In the genomic region with DNA sequence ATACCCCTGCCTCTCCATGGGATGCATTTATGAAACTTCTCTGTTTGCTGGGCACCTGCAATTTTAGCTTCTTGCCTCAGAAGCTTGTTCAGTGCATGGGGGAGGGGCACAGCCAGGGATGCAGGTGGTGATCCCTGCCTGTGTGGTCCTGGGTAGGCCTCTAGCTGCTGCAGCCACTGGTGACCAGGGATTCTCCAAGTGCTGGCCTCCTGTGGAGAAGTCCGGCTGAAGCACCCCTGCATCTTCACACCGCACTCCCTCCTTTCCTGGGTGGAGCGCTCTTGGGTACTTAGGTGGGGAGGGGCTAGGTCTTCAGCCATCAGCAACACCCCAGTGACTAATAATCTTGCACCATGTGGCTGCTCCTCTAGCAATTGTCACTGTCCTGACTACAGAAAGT, we compare ENCODE assay signal across 8 mouse cellular contexts. TPM values are rescaled to one million over a fixed set of nuclear protein-coding genes. Genes with fewer than 3 reads are reported as not detected.
A peak's percentile ranks its signal among the peaks of the same experiment; 100 is the strongest.
DNase-seq lines count a peak whose midpoint lies in the region; ATAC-seq and TF ChIP-seq lines count a peak whose summit lies in the region.

No protein-coding gene starts in this region.

- 22% methylated on average over 3 of the region's 3 CpGs for WGBS in embryonic facial prominence, embryonic 11.5 days
- 29% methylated on average over 3 of the region's 3 CpGs for WGBS in hindbrain, embryonic 13.5 days
- 16% methylated on average over 3 of the region's 3 CpGs for WGBS in neural tube, embryonic 12.5 days

- peaks cover 9% of the 10 kb centered on the region for H3K4me1 ChIP-seq in embryonic facial prominence, embryonic 11.5 days (ENCODE audit: control insufficient read depth, insufficient read depth, low read length)
- H3K4me1 ChIP-seq in hindbrain, embryonic 13.5 days (replicated peaks) = peaks cover 28% of the 10 kb centered on the region
- H3K4me1 ChIP-seq in neural tube, embryonic 12.5 days = peaks cover 17% of the 10 kb centered on the region

- H3K36me3 ChIP-seq in embryonic facial prominence, embryonic 11.5 days (replicated peaks; ENCODE audit: control insufficient read depth, insufficient read depth, low read depth, low read length) = no peaks in the 10 kb centered on the region
- H3K36me3 ChIP-seq in hindbrain, embryonic 13.5 days = no peaks in the 10 kb centered on the region
- no peaks in the 10 kb centered on the region for H3K36me3 ChIP-seq in neural tube, embryonic 12.5 days

- peak overlapping the region; percentile 90 for H3K4me2 ChIP-seq in embryonic facial prominence, embryonic 11.5 days (ENCODE audit: low read depth, low read length)
- H3K4me2 ChIP-seq in hindbrain, embryonic 13.5 days = peak overlapping the region; percentile 85
- peak overlapping the region; percentile 75 for H3K4me2 ChIP-seq in neural tube, embryonic 12.5 days (replicated peaks)

- no peaks in the 10 kb centered on the region for H3K9me3 ChIP-seq in embryonic facial prominence, embryonic 11.5 days (replicated peaks; ENCODE audit: control insufficient read depth, low read length)
- no peaks in the 10 kb centered on the region for H3K9me3 ChIP-seq in hindbrain, embryonic 13.5 days
- H3K9me3 ChIP-seq in neural tube, embryonic 12.5 days = no peaks in the 10 kb centered on the region

- peak overlapping the region; percentile 97 for H3K27ac ChIP-seq in layer of hippocampus, adult 2 months
- H3K27ac ChIP-seq in embryonic facial prominence, embryonic 11.5 days (replicated peaks; ENCODE audit: low read depth, low read length) = no peak overlapping the region
- peak overlapping the region; percentile 44; the same call in 1 of the 2 replicates for H3K27ac ChIP-seq in hindbrain, embryonic 13.5 days
- H3K27ac ChIP-seq in neural tube, embryonic 12.5 days = no peak overlapping the region

- peak overlapping the region; percentile 76 for H3K4me3 ChIP-seq in layer of hippocampus, adult 2 months
- peak overlapping the region; percentile 45 for H3K4me3 ChIP-seq in embryonic facial prominence, embryonic 11.5 days (ENCODE audit: low read depth, low read length)
- peak overlapping the region; percentile 57 for H3K4me3 ChIP-seq in hindbrain, embryonic 13.5 days
- H3K4me3 ChIP-seq in neural tube, embryonic 12.5 days = peak overlapping the region; percentile 41; the same call in 1 of the 2 replicates

- no peak; the same call in 1 of the 2 replicates for ATAC-seq in embryonic facial prominence, embryonic 11.5 days (replicated peaks; ENCODE audit: insufficient number of reproducible peaks, low FRiP score, low TSS enrichment, low read depth)
- peak; percentile 14 for ATAC-seq in hindbrain, embryonic 13.5 days (ENCODE audit: low FRiP score)
- ATAC-seq in neural tube, embryonic 12.5 days (ENCODE audit: low FRiP score, low read depth) = peak; percentile 23; the same call in 1 of the 2 replicates

- H3K9ac ChIP-seq in embryonic facial prominence, embryonic 11.5 days (replicated peaks; ENCODE audit: low read length) = peak overlapping the region; percentile 56
- H3K9ac ChIP-seq in hindbrain, embryonic 13.5 days = peak overlapping the region; percentile 78
- no peak overlapping the region for H3K9ac ChIP-seq in neural tube, embryonic 12.5 days

- TF ChIP-seq CTCF in layer of hippocampus, adult 2 months (conservative IDR thresholded peaks at IDR 0.05) = no peak

- peaks cover 30% of the 10 kb centered on the region for H3K27me3 ChIP-seq in embryonic facial prominence, embryonic 11.5 days (ENCODE audit: control insufficient read depth, insufficient read depth, low read length)
- H3K27me3 ChIP-seq in hindbrain, embryonic 13.5 days = peaks cover 66% of the 10 kb centered on the region
- peaks cover 43% of the 10 kb centered on the region for H3K27me3 ChIP-seq in neural tube, embryonic 12.5 days (replicated peaks)

- DNase-seq in layer of hippocampus, adult 2 months (ENCODE audit: low spot score in 2 of 2) = no peak
- DNase-seq in layer of hippocampus, postnatal 36 days = no peak
- no peak for DNase-seq in embryonic facial prominence, embryonic 11.5 days (ENCODE audit: low spot score)
- no peak for DNase-seq in embryo, embryonic 11 days
- no peak for DNase-seq in ovary, postnatal 14 days (ENCODE audit: low spot score)
- DNase-seq in lung, postnatal 10 days = no peak

RNA-seq across cellular contexts. Expression of gene Pde10a, which starts 1.2 kb away (rescaled TPM):
- total RNA-seq in layer of hippocampus, adult 2 months (2021) = 10 to 100 TPM; 67.6 to 71.6 TPM
- total RNA-seq in layer of hippocampus, postnatal 36 days (2021) = 10 to 100 TPM; 61.6 to 68.7 TPM
- polyA plus RNA-seq in embryonic facial prominence, embryonic 11.5 days (2014; fragmentation: Nextera tagmentation; extraction: Ambion mirVana) = 1.9 and 3.0 TPM in 2 replicates
- polyA plus RNA-seq in hindbrain, embryonic 13.5 days (2015; fragmentation: Nextera tagmentation; extraction: Ambion mirVana) = 12.5 and 14.5 TPM in 2 replicates
- 11.4 and 15.2 TPM in 2 replicates for polyA plus RNA-seq in neural tube, embryonic 12.5 days (2016; fragmentation: Nextera tagmentation; extraction: Ambion mirVana)

RNA-seq across cellular contexts. Expression of gene Gm17087, which starts 42.8 kb away (rescaled TPM):
- total RNA-seq in layer of hippocampus, adult 2 months (2021) = not detected
- total RNA-seq in layer of hippocampus, postnatal 36 days (2021) = not detected
- not detected in 2 replicates for polyA plus RNA-seq in embryonic facial prominence, embryonic 11.5 days (2014; fragmentation: Nextera tagmentation; extraction: Ambion mirVana)
- polyA plus RNA-seq in hindbrain, embryonic 13.5 days (2015; fragmentation: Nextera tagmentation; extraction: Ambion mirVana) = not detected in 2 replicates
- polyA plus RNA-seq in neural tube, embryonic 12.5 days (2016; fragmentation: Nextera tagmentation; extraction: Ambion mirVana) = not detected in 2 replicates

Comparison
In these comparisons a context has a peak if more than half of its experiments do, and no peak if none do; other contexts are left out.
1. H3K27ac ChIP-seq: peak in layer of hippocampus, adult 2 months (single experiment) and hindbrain, embryonic 13.5 days (single experiment); none in embryonic facial prominence, embryonic 11.5 days (single experiment) and neural tube, embryonic 12.5 days (single experiment).
2. Peak in every context shown above with its lines, with median percentiles within 50 percentile points of each other: H3K4me3 ChIP-seq and H3K4me2 ChIP-seq.